Mouse (Mus musculus): ENCODE measurements around the gene Mgll. TPM values are rescaled to one million over a fixed set of nuclear protein-coding genes. Genes with fewer than 3 reads are reported as not detected.

Gene Mgll
- total RNA-seq, 2 experiments from 2014 or later = 277 to 282 TPM

- no peak for DNase-seq
Observed at GRCm38 (mm10) chr6:88829579-88829978, 105.4 kb downstream of the Mgll start.

DNA sequence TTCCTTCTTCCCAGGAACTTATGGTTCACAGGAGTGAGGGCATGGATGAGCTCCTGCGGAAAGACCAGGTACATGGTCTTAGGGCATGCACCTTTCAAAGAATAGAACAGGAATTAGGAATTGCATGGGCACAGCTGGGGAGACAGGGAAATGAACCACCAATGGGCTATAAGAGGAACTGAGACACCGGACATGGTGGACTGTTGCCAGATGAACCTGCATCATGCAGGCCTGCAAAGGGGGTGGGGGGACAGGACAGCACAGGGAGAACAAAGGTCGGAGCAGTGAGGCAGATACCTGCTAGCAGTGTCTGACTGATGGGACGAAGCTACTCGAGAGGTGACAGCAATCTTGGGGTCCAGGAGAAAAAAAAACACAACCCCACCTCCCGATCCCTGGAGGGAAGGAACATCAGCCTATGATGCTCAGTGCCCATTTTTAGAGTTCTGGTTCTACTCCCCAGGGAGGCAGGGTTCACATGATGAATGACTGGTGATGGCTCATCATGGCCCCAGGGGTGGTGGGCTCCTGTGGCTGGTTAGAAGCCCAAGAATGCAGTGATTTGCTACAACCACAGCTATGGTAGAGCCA is 106.0 kb downstream of the Mgll start:
- no peak for DNase-seq

DNA sequence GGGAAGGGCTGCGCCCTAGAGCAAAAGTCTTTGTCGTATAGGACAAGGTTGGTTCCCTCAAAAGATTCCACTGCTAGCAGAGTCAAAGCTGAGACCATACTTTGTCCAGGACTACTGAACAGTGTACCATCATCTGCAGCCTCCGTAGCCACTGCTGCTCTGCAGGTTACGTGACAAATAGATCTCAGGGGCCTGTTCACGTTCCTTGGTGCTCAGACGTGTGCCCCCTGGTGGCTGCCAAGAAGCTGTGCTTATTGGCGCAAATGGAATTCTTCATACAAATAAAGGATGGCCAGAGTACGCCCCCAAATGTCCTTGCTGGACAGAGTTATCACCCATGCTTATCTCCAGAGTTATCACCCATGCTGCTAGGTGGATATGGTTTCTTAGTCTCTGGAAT is 107.2 kb downstream of the Mgll start:
- DNase-seq = peak; percentile 77

DNA sequence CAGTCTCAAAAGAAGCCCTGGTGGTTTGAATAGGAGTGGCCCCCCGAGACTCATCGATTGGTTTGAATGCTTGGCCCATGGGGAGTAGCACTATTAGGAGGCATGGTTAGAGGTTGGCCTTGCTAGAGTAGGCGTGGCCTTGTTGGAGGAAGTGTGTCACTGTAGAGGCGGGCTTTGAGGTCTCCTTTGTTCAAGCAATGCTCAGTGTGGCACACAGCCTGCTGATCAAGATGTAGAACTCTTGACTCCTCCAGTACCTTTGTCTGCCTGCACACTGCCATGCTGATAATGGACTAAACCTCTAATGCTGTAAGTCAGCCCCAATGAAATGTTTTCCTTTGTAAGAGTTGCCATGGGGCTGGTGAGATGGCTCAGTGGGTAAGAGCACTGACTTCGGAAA is 108.5 kb downstream of the Mgll start:
- DNase-seq = no peak

DNA sequence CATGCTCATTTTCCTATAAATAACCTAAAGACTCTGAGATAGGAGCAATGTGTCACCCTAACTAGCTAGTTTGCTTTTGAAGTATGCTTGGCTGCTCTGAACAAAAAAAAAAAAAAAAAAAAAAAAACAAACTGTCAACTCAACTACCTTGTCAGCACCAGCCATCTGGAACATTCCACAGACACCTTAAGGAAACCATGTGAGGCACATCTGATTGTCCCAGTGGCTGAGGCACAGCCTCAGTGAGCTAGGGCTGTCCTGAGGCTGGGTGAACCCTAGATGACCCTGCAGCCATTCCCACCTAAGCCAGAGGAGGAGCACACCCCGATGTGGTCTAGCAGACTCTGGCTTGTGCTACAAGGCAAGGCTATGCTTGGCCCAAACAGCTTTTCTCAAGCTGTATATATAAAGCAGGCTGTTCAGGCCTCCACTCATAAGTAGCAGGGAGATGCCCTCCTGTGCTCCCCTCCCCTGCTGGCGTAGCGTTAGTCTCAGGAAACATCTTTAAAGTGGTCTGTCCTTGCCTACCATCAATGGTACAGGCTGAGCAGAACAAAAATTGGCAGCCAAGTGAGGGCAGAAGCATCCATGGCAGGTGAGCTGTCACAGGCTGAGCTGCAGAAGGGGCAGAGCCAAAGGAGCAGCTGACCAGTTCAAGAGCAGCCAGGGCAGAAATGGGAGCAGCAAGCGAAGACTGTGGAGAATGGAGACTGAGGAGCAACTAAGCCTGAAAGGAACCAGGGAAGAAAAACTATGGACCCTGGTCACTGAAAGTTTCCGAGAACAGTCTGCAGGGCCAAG is 109.3 kb downstream of the Mgll start:
- no peak for DNase-seq

GRCm38 (mm10) chr6:88835047-88835446 is 110.8 kb downstream of the Mgll start:
- no peak for DNase-seq

GRCm38 (mm10) chr6:88836178-88836819 is 112.1 kb downstream of the Mgll start:
- DNase-seq = no peak

DNA sequence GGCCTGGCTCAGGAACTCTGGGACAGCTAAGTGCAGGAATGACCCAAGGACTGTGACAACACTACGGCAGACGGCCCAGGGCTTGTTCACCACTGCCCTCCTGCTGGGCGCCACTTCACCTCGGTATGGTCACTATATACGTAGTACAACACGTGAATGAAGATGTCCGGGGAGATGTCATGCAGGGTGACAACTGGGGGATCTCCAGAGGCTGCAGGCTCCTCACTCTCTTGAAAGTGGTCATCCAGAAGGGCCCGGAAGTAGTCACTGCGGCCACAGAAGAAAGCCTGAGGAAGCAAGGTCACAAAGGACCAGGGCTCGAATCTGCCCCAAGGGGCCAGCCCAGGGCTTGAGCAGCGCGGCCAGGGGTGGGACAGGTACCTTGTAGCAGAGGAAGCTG is 113.8 kb downstream of the Mgll start:
- no peak for DNase-seq

DNA sequence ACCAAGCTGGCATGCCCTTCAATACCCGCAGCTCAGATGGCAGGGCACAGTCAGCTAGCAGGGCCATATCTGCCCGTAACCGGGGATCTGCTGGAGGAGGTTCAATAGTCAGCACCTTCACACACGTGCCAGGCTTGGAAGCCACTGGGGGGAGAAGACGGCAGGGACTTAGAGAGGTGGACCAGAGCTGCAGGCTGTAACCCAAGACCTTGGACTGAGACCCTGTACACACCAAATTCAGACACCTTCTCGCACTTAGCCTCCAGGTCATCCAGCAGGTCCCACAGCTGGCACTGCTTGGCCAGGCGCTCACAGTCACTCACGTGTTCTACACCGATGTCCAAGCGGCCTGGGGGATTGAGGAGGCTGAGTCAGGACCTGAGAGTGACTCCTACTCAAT is 114.4 kb downstream of the Mgll start:
- no peak for DNase-seq

- DNase-seq = no peak
Observed at GRCm38 (mm10) chr6:88839135-88839970, 115.1 kb downstream of the Mgll start.

DNA sequence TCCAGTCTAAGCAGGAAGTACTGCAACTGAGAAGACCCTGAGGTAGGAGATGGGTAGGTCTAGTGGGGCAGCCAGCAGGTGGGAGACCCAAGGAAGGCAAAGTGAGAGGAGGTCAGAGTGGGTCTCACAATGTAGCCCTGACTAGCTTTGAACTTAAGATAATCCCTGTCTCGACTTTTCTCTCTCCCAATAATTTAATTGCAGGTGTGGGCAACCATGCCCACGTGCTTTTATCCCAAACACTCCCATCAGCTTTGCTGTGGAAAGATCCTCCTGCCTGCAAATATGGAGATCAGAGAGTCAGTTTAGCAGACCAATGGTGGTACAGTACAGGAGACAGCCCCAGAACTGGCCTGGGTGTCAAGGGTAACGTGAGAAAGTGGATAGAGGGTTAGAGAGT is 116.0 kb downstream of the Mgll start:
- DNase-seq = no peak

- DNase-seq = no peak
Observed at GRCm38 (mm10) chr6:88840791-88841513, 116.7 kb downstream of the Mgll start.

DNA sequence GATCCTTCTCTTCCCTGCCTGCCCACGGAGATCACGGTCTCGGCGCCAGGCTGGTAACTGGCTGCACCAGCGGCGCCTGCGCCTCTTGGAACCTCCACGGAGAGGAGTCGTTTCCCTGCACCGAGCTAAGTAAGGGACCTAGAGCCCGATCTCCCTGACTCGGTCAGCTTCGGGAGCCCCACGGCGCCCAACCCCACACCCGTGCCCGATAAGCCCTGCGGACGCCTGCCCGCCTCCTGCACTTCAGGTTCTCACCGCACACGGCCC is 117.2 kb downstream of the Mgll start:
- no peak for DNase-seq

GRCm38 (mm10) chr6:88841781-88842689 is 117.8 kb downstream of the Mgll start, which contains the start of gene Abtb1:
Gene Abtb1, minus strand, starts transcription at chr6:88841984.
- peak; percentile 99 for DNase-seq

- DNase-seq = peak; percentile 66
Observed at GRCm38 (mm10) chr6:88842731-88843151, 118.5 kb downstream of the Mgll start.

GRCm38 (mm10) chr6:88843241-88843640 is 119.0 kb downstream of the Mgll start:
- DNase-seq = no peak

DNA sequence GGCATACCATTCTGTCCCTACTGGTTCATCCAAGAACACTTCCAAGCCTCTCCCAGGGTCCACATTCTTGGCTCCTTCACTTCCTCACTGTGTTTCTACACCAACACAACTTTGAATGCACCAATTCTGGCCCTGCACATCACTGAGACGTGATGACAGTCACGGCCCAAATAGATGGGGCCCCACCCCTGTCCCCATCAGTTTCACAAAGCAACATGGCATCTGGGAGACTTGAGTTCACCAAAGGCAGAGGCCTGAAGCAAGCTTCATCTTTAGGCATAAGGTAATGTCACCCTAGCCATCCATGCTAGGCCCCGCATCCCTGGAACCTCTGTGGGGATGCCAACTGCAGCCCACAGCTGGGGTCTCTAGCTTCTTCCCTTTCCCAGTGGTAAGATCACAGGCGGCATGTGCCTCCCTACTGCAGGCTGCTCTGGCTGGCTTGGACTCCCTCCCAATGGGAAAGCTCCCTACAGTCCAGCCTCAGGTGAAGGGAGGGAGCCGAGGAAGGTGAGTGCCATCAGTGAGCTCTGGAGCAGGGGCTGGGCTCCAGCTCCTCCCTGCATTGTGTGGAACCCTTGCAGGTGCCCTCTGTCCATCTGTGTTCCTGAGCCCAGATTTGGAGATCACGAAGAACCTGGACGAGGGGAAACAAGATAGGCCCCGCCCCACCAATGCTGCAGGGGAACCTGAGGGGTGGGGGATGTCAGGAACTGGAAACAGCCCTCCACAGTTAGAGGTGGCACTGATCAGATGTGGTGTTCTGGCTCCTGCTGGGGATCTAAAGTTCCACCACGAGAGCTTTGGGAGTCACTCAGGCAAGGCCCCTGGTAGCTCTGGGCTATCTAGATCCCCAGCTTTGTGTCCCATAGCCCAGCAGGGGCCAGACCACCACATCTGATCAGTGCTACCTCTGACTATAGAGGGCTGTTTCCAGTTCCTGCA is 119.8 kb downstream of the Mgll start:
- DNase-seq = no peak

GRCm38 (mm10) chr6:88844901-88845565 is 120.8 kb downstream of the Mgll start:
- no peak for DNase-seq

- DNase-seq = no peak
Observed at GRCm38 (mm10) chr6:88847571-88847970, 123.4 kb downstream of the Mgll start.
